Mouse (Mus musculus) splenic B cell, adult 2 months (primary cell): ENCODE results near the gene Stat4.

Experiments
- DNase-seq: peaks from one replicate; pipeline ENCODE4 v3.0.0-alpha.2; 2011; ENCODE audit warnings: low read depth, low spot score
- H3K27me3 ChIP-seq: 2 replicates; pipeline ENCODE4 v1.6.1; 2012; ENCODE audit warnings: mild to moderate bottlenecking, low read length, moderate library complexity, mixed read lengths; ENCODE audit not compliant: control insufficient read depth, poor library complexity, insufficient read depth, severe bottlenecking
- H3K36me3 ChIP-seq: 2 replicates; pipeline ENCODE4 v1.6.1; 2012; ENCODE audit warnings: mild to moderate bottlenecking, low read length, moderate library complexity, mixed read lengths; ENCODE audit not compliant: control insufficient read depth, poor library complexity, insufficient read depth, severe bottlenecking

The Stat4 gene

GRCm38 (mm10) chr1:52131787-52132377, 144.9 kb downstream of the Stat4 start:
- H3K27me3 ChIP-seq, result no peaks in the 10 kb centered on the region
- DNase-seq, result no peak
- peaks cover 35% of the 10 kb centered on the region for H3K36me3 ChIP-seq

GRCm38 (mm10) chr1:52133254-52133653, 146.3 kb downstream of the Stat4 start:
- no peak for DNase-seq
- peaks cover 38% of the 10 kb centered on the region for H3K36me3 ChIP-seq

GRCm38 (mm10) chr1:52137292-52137691, 150.3 kb downstream of the Stat4 start:
- Histone ChIP-seq H3K27me3 (no peaks in the 10 kb centered on the region), H3K36me3 (peaks cover 41% of the 10 kb centered on the region)
- DNase-seq, result no peak

More at GRCm38 (mm10) chr1:52133254-52133653, 146.3 kb downstream of the Stat4 start:
- no peaks in the 10 kb centered on the region for H3K27me3 ChIP-seq

DNA sequence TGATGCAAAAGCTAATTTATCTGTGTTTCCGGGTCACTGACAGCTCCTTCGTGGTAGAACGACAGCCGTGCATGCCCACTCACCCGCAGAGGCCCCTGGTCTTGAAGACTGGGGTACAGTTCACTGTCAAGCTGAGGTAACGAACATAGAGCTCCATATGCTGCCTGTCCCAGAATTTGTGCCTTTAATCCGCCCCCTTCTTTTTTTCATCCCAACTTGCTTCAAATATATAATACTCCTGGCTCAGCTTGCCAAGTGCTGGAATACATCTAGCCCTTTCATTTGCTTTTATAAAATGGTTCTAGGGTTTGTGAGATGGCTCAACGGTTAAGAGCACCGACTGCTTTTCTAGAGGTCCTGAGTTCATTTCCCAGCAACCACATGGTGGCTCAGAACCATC, 153.6 kb downstream of the Stat4 start:
- no peaks in the 10 kb centered on the region for H3K27me3 ChIP-seq
- DNase-seq, result no peak
- H3K36me3 ChIP-seq, result peaks cover 42% of the 10 kb centered on the region

DNA sequence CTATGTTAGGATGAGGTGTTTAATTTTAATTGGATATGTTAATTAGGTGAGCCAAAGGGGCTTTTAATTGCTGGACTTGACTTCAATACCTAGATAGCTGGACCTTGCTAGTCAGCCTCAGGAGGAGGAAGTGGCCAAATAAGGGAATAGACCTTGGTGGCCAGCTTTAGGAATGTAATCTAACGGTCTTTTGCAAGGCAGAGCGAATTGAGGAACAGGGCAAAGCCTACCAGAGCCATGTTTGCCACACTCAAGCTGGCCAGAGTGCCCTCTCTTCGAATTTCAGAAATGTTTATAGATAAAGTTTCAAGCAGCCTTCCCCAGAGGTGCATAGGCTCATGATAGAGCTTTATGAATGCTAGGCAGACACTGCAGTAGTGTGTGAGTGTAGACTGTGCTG, 154.5 kb downstream of the Stat4 start:
- no peaks in the 10 kb centered on the region for H3K27me3 ChIP-seq
- no peak for DNase-seq

GRCm38 (mm10) chr1:52142117-52142516, 155.2 kb downstream of the Stat4 start:
- Histone ChIP-seq H3K27me3 (no peaks in the 10 kb centered on the region), H3K36me3 (peaks cover 41% of the 10 kb centered on the region)
- no peak for DNase-seq

More for the DNA sequence above, 154.5 kb downstream of the Stat4 start:
- H3K36me3 ChIP-seq, result peaks cover 42% of the 10 kb centered on the region

- Histone ChIP-seq H3K36me3 (peaks cover 35% of the 10 kb centered on the region), H3K27me3 (no peaks in the 10 kb centered on the region)
- DNase-seq, result no peak
These were observed 156.2 kb downstream of the Stat4 start for GRCm38 (mm10) chr1:52143191-52143590.

DNA sequence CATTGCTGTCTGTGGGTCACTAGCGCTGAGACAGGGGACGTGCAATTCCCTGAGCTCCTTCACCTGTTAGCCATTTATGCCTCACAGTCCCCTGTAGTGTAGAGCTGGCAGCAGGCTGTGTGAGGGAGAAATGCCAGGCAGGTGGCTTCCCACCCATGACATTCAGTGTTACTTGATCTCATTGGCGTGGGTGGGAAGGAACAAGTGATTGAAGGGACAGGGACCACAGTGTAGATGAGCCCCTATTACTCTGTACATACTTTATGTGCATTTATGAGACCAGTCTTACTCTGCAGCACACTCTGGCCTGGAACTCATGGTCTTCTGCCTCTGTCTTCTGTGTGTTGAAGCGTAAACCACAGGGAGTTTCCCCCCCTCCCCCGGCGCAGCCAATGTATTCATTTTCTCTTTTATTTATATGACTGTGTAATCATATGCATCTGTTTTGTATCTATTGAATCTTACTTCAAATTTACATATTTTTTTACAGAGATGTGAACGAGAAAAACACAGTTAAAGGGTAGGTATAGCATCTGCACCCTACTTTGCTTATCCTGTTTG, 156.7 kb downstream of the Stat4 start:
- H3K36me3 ChIP-seq, result peaks cover 31% of the 10 kb centered on the region
- peak; percentile 61 for DNase-seq
- no peaks in the 10 kb centered on the region for H3K27me3 ChIP-seq

DNA sequence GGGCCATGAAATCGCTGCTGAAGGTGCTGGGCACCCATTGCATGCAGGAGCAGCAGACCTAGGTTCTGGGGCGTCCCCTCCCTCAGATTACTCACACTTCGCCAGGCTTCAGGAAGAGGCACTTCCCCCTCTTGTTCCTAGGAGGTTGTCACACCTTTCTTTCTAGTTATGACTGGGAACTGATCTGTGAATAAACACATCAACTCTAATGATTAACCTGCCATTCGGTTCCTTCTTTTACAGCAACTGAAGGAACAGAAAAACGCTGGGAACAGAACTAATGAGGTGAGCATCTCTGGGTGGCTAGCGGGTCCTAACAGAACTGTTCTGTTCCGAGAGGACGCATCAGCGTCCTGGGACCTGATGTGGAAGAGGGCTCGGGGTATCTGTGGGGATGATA, 158.0 kb downstream of the Stat4 start:
- DNase-seq, result no peak
- peaks cover 33% of the 10 kb centered on the region for H3K36me3 ChIP-seq
- H3K27me3 ChIP-seq, result no peaks in the 10 kb centered on the region

DNA sequence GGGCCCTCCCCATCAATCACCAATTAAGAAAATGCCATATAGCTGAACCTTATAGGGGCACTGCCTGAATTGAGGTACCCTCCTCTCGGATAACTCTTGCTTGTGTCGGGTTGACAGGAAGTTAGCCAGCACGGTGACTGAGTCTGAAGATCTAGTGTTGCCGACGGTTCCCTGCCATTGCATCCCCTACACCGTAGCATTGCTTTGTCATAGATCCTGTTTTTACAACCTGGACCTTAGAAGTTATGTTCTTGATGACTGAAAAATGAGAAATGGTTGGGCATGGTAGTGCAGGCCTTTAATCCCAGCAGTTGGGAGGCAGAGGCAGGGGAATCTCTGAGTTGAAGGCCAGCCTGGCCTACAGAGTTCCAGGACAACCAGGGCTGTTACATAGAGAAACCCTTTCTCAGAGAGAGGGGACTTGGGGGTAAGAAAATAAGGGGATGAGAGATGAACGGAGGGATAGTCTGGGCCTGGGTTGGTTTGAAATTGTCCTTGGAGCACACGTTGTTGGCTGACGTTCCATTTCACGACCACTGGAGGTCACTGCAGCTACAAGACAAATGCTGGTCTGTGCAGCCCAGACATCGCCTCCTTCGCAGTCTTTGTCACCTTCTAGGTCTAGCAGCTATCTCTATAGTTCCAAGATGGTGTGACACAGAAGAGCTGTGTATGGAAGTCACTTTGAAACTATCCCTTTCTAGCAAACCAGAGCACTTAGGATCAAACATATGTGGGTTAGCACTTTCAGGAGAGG, 159.4 kb downstream of the Stat4 start:
- peak; percentile 58 for DNase-seq
- Histone ChIP-seq H3K27me3 (no peaks in the 10 kb centered on the region), H3K36me3 (peaks cover 30% of the 10 kb centered on the region)

DNA sequence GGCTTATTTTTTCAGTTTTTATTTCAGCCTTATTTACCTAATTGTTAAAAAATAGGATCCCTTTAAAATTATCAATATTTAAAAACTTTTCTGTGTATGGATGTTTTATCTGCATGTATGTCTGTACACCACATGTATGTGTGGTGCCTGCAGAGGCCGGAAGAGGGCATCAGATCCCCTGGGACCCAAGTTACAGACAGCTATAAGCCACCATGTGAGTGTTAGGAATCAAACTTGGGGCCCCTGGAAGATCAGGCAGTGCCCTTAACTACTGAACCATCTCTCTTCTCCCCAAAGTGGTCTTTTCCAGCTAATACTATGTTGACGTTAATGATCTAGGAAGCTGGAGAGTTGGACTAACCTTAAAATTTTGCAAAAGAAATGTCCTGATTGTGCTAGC, 160.5 kb downstream of the Stat4 start:
- Histone ChIP-seq H3K36me3 (peaks cover 37% of the 10 kb centered on the region), H3K27me3 (no peaks in the 10 kb centered on the region)
- DNase-seq, result no peak

DNA sequence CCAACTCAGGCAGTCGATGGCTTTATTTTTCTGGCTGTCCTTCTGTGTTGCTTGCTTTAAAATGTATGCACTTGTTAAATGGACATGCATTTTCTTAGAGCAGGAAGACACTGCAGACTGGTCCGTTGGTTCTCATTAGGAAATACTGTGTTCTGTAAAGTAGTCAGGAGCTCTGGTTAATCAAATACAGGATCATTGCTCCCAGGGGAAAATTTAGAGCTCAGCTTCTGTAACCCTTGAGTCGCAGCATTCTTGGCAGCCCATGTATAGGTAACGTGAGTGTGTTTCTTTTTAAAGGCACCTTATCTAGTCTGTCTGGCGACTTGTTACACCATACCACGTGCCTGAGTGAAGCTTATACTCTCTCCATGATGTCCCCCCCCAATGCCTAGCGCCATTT, 161.2 kb downstream of the Stat4 start:
- DNase-seq, result no peak
- peaks cover 40% of the 10 kb centered on the region for H3K36me3 ChIP-seq
- H3K27me3 ChIP-seq, result no peaks in the 10 kb centered on the region

GRCm38 (mm10) chr1:52148696-52149095, 161.7 kb downstream of the Stat4 start:
- peaks cover 42% of the 10 kb centered on the region for H3K36me3 ChIP-seq
- H3K27me3 ChIP-seq, result no peaks in the 10 kb centered on the region
- no peak for DNase-seq

DNA sequence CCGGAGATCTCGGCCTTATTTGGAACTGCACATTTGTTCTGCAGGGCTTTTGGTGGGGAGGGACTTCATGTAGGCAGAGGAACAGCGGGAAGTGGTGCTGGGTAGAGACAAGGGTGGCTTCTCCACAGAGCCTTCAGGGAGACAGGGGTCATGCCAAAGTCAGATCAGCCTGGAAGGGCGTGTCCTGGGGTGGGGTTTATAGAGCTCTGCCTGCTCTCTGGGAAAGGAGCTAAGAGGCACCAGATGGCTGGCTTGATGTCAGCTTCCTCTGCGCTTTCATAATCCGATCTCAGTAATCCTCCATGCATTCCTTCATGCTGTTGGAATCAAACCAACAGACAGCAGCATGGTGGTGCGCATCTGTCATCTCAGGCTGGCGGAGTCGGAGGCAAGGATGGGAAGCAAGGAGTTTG, 163.0 kb downstream of the Stat4 start:
- no peak for DNase-seq
- no peaks in the 10 kb centered on the region for H3K27me3 ChIP-seq
- H3K36me3 ChIP-seq, result peaks cover 35% of the 10 kb centered on the region

GRCm38 (mm10) chr1:52150676-52151075, 163.7 kb downstream of the Stat4 start:
- no peak for DNase-seq
- Histone ChIP-seq H3K36me3 (peaks cover 31% of the 10 kb centered on the region), H3K27me3 (no peaks in the 10 kb centered on the region)
